Mouse (Mus musculus) liver, postnatal 0 days (tissue): Measurements from ENCODE around the gene Sipa1l2. TPM values are rescaled to one million over a fixed set of nuclear protein-coding genes. Genes with fewer than 3 reads are reported as not detected.

Experiments
- ATAC-seq: fragments of 200-750 bp; cut with Nextera tagmentation; 2 replicates; pipeline ENCODE4 v1.8.0; 2017; ENCODE audit warnings: mild to moderate bottlenecking, moderate library complexity
- DNase-seq: peaks from one replicate; pipeline ENCODE4 v3.0.0-alpha.2; 2016
- H3K27ac ChIP-seq: fragments of 300-500 bp; sonication (generic); 2 replicates; pipeline ENCODE4 v1.5.1; 2014; ENCODE audit warnings: antibody characterized with exemption, moderate library complexity, mild to moderate bottlenecking, low read depth
- H3K27me3 ChIP-seq: fragments of 300-500 bp; sonication (generic); 2 replicates; pipeline ENCODE4 v1.6.1; 2014; ENCODE audit warnings: low read length, control low read depth, mixed read lengths; ENCODE audit not compliant: insufficient read depth
- H3K36me3 ChIP-seq: fragments of 300-500 bp; sonication (generic); replicated peaks from 2 replicates; pipeline ENCODE4 v1.6.1; 2014; ENCODE audit warnings: mild to moderate bottlenecking, control low read depth, low read length, moderate library complexity, mixed read lengths; ENCODE audit not compliant: insufficient read depth
- H3K4me1 ChIP-seq: fragments of 300-500 bp; sonication (generic); 2 replicates; pipeline ENCODE4 v1.6.1; 2014; ENCODE audit warnings: antibody characterized with exemption, mild to moderate bottlenecking, control low read depth; ENCODE audit not compliant: insufficient read depth
- H3K4me2 ChIP-seq: fragments of 300-500 bp; sonication (generic); 2 replicates; pipeline ENCODE4 v1.6.1; 2014; ENCODE audit warnings: low read depth, mild to moderate bottlenecking, low read length, moderate library complexity, mixed read lengths
- H3K4me3 ChIP-seq: fragments of 300-500 bp; sonication (generic); 2 replicates; pipeline ENCODE4 v1.5.1; 2014; ENCODE audit warnings: low read depth, low read length
- H3K9ac ChIP-seq: fragments of 300-500 bp; sonication (generic); replicated peaks from 2 replicates; pipeline ENCODE4 v1.6.1; 2014; ENCODE audit warnings: mild to moderate bottlenecking, moderate library complexity
- H3K9me3 ChIP-seq: fragments of 300-500 bp; sonication (generic); 2 replicates; pipeline ENCODE4 v1.6.1; 2016; ENCODE audit warnings: mild to moderate bottlenecking, control low read depth, low read length, mixed read lengths
- CTCF ChIP-seq: sonication (generic); IDR thresholded peaks from 2 replicates; pipeline ENCODE4 v1.5.1; 2016; ENCODE audit warnings: antibody characterized with exemption, low read depth
- EP300 ChIP-seq: IDR thresholded peaks from 2 replicates; pipeline ENCODE4 v1.6.1; 2016; ENCODE audit warnings: antibody characterized with exemption, low read depth, mild to moderate bottlenecking
- WGBS: fragments of 180-500 bp; shearing (Covaris S2); extraction: QIAGEN DNeasy Blood & Tissue Kit; methylation state at CpG from one replicate; pipeline ENCODE4 v1.1.7; 2014; ENCODE audit not compliant: insufficient replicate concordance; 5-methylcytosine and 5-hydroxymethylcytosine counted together
- polyA plus RNA-seq: library from polyadenylated mRNA; unstranded; fragments of >200 nt; fragmentation: Nextera tagmentation; extraction: Ambion mirVana; gene quantifications from 2 replicates; pipeline ENCODE4 v1.2.1, GENCODE M21; 2015

Gene Sipa1l2
- polyA plus RNA-seq, 1 experiment from 2014 or later = 0.47 TPM

DNA sequence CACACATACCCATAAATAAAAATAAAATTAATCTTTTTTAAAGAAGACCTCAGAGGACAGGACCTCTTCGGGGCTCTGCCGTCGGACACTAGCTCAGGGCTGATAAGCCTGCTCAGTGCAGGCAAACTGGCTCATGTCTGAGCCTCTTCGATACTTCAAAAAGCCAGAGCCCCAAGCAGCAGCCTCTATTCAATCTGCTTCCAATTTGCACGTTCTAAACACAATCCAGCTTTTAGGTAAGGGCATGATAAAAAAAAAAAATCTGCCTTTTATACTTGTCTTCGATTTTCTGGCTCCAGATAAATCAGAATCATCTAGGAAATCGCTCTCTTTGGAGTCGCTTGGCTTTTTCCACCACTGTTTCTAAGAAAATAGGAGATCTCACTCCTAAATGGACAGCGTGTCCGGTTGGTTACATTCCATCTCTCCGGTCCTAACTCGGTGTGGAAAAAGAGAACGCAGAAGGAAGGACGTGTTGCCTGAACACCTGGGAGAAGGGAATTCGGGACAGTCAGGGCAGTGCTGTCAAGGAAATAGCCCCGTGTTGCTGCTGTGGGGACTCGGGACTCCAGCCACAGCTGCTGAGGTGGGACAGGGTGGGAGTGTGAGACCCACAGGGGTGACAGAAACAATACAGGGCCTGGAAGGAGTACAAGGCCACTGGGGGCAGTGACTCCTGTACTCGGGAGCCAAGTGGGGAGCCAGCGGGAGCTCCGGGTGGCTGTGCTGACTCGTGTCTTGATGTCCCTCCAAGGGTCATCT lies 42.4 kb upstream of the Sipa1l2 start:
- H3K9ac ChIP-seq = no peak overlapping the region
- H3K4me1 ChIP-seq = no peaks in the 10 kb centered on the region
- ATAC-seq (no peak), DNase-seq (no peak)
- no peak overlapping the region for H3K27ac ChIP-seq
- H3K4me3 ChIP-seq = no peak overlapping the region
- no peaks in the 10 kb centered on the region for H3K9me3 ChIP-seq
- H3K36me3 ChIP-seq = no peaks in the 10 kb centered on the region
- H3K27me3 ChIP-seq = no peaks in the 10 kb centered on the region
- H3K4me2 ChIP-seq = no peak overlapping the region
- 80% methylated on average over 21 of the region's 21 CpGs for WGBS
- TF ChIP-seq CTCF (no peak), EP300 (no peak)

DNA sequence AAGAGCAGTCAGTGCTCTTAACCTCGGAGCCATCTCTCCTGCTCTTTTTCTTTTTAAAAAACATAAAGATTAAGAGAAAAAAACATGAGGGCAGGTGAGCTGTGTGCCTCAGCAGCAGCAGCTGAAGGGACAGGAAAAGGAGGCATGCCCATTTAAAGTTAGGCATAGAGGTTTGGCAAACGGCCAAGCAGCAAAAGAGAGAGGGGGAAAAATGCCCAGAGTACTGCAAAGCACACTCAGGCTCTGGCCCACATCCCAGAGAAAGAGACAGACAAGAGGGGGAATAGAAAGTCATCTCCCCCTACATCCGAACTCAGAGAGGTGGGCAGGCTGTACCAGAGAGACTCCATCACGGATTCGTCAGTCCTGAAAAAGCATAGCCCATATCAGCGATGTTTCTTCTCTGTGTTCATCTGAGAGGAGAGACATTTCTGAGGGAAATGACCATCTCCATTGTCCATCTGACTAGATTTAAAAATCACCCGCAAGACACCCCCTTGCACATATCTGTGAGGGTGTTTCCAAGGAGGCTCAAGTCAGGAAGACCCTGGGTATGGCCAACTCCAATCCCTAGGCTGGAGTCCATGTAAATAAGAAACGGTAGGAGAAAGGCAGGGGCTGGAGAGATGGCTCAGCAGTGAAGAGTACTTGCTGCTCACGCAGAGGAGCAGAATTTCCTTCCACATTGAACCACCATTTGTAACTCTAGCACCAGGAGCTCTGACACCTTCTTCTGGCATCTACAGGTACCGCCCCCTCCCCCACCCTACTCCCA lies 41.6 kb upstream of the Sipa1l2 start:
- H3K36me3 ChIP-seq = no peaks in the 10 kb centered on the region

DNA sequence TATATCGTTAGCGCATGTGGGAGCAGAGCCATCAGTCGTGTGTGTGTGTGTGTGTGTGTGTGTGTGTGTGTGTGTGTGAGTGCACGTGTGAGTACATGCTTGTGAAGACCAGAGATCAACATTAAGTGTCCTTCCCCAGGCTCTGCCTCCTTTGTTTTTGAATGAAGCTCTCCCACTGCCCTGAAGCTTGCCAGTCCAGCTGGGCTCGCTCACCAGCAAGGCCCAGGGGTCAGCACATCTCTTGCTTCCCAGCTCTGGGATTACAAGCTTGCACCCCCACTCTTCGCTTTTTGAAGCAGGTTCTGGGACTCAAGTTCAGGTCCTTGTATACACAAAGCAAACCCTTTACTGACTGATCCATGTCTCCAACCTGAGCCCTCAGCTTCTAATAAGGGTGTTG lies 40.1 kb upstream of the Sipa1l2 start:
- no peaks in the 10 kb centered on the region for H3K4me1 ChIP-seq
- DNase-seq = no peak
- no peak for ATAC-seq
- no peak for TF ChIP-seq EP300
- no peak for TF ChIP-seq CTCF
- H3K4me2 ChIP-seq = no peak overlapping the region
- WGBS = 72% methylated on average over 6 of the region's 6 CpGs
- H3K27me3 ChIP-seq = no peaks in the 10 kb centered on the region
- H3K4me3 ChIP-seq = no peak overlapping the region
- H3K27ac ChIP-seq = no peak overlapping the region
- H3K9me3 ChIP-seq = no peaks in the 10 kb centered on the region
- H3K9ac ChIP-seq = no peak overlapping the region
- H3K36me3 ChIP-seq = no peaks in the 10 kb centered on the region

More for the DNA sequence above, 41.6 kb upstream of the Sipa1l2 start:
- TF ChIP-seq CTCF = no peak
- no peak for TF ChIP-seq EP300
- WGBS = 82% methylated on average over 10 of the region's 10 CpGs
- H3K4me3 ChIP-seq = no peak overlapping the region
- H3K27ac ChIP-seq = no peak overlapping the region
- DNase-seq (no peak), ATAC-seq (no peak)
- no peaks in the 10 kb centered on the region for H3K9me3 ChIP-seq
- no peak overlapping the region for H3K4me2 ChIP-seq
- no peaks in the 10 kb centered on the region for H3K4me1 ChIP-seq
- H3K27me3 ChIP-seq = no peaks in the 10 kb centered on the region
- H3K9ac ChIP-seq = no peak overlapping the region

DNA sequence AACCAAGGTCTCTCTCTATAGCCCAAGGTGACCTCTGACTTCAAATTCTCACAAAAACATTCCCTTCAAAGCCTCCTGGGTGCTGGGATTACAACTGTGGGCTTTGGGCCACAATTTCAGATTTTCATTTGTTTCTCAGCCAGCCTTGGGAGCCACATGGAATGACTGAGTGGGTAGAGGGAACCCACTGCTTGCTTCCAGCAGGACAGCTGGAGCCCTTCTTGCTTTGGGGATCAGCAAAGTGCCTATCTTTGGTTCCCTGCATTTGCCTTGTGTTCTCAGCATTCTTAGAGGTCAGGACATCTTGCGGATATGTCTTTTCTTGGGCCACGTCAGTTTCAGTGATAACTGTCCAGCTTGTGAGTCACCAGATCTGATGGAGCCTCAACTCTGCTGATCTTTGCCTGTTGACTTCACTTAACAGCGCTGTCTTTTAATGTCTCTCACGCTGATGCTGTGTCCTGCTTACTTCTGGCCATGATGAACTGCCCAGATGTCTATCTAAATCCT lies 38.2 kb upstream of the Sipa1l2 start:
- Histone ChIP-seq H3K4me3 (no peak overlapping the region), H3K9ac (no peak overlapping the region), H3K4me1 (no peaks in the 10 kb centered on the region), H3K9me3 (no peaks in the 10 kb centered on the region), H3K27me3 (no peaks in the 10 kb centered on the region), H3K36me3 (no peaks in the 10 kb centered on the region), H3K4me2 (no peak overlapping the region), H3K27ac (no peak overlapping the region)
- ATAC-seq = no peak
- TF ChIP-seq CTCF (no peak), EP300 (no peak)
- WGBS = 73% methylated on average over 4 of the region's 4 CpGs
- DNase-seq = no peak

DNA sequence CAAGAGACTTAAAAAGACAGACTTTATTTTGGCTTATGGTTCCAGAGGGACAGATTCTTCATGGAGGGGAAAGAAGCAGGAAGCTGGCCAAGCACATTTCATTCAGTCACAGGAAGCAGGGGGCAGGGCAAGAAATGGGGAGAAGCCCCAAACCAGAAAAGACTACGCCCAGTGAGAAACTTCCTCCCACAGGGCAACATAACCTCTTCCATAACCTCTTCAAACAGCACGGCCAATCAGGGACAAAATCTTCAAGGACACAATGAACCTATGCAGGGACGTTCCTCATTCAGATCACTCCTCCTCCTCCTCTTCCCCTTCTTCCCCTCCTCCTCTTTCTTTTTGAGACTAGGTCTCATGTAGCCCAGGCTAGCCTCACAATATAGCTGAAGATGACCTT lies 37.3 kb upstream of the Sipa1l2 start:
- Histone ChIP-seq H3K36me3 (no peaks in the 10 kb centered on the region), H3K4me1 (no peaks in the 10 kb centered on the region), H3K27me3 (no peaks in the 10 kb centered on the region), H3K4me3 (no peak overlapping the region), H3K9me3 (no peaks in the 10 kb centered on the region), H3K9ac (no peak overlapping the region), H3K27ac (no peak overlapping the region), H3K4me2 (no peak overlapping the region)
- TF ChIP-seq EP300 = no peak
- no peak for TF ChIP-seq CTCF
- ATAC-seq (no peak), DNase-seq (no peak)
- 51% methylated on average over 3 of the region's 3 CpGs for WGBS

DNA sequence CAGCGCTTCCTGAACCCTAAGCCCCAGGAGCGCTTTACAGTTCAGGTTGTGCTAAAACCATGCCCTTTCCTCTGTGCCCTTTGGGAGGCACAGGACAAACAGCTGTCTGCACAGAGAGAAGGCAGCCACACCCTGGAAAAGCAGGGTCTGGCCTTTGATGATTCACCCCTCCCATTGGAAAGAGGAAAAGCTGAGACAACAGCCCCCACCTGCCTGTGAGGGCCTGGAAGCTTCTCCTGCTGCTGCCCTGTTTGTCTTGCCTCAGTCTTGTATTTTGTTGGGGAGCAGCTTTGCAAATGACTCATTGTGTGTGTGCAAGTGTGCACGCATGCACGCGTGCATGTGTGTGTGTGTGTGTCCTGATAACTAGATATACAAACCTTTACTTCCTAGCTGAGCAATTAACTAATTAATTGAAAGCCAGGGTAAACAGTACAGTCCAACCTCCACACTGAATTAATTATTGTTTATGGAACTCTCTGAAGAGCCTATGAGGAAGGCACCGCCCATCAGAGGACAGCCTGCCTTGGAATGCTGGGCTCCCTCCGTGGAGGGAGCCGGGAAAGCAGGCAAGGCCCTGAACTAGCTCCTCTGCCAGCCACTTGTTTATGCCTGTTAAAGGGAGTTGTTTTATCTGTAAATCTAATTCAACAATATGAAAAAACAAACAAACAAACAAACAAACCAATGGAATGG lies 35.4 kb upstream of the Sipa1l2 start:
- Histone ChIP-seq H3K4me3 (no peak overlapping the region), H3K27ac (no peak overlapping the region), H3K4me2 (no peak overlapping the region), H3K36me3 (no peaks in the 10 kb centered on the region), H3K9ac (no peak overlapping the region), H3K27me3 (no peaks in the 10 kb centered on the region), H3K9me3 (no peaks in the 10 kb centered on the region), H3K4me1 (no peaks in the 10 kb centered on the region)
- TF ChIP-seq EP300 = no peak
- no peak for TF ChIP-seq CTCF
- ATAC-seq (no peak), DNase-seq (no peak)
- 84% methylated on average over 8 of the region's 8 CpGs for WGBS
